Mouse (Mus musculus) neural tube, embryonic 15.5 days (tissue): ENCODE results near the gene Chst2. TPM values are rescaled to one million over a fixed set of nuclear protein-coding genes. Genes with fewer than 3 reads are reported as not detected.

Source experiments
- ATAC-seq: fragments of 200-750 bp; cut with Nextera tagmentation; 2 replicates; pipeline ENCODE4 v1.8.0; 2017; ENCODE audit warnings: mild to moderate bottlenecking, moderate TSS enrichment, moderate library complexity; ENCODE audit not compliant: low FRiP score
- H3K27ac ChIP-seq: fragments of 300-500 bp; sonication (generic); replicated peaks from 2 replicates; pipeline ENCODE4 v1.5.1; 2015; ENCODE audit warnings: mild to moderate bottlenecking, inconsistent platforms
- H3K27me3 ChIP-seq: fragments of 300-500 bp; sonication (generic); replicated peaks from 2 replicates; pipeline ENCODE4 v1.6.1; 2015; ENCODE audit warnings: inconsistent platforms
- H3K36me3 ChIP-seq: fragments of 300-500 bp; sonication (generic); 2 replicates; pipeline ENCODE4 v1.6.1; 2015; ENCODE audit warnings: inconsistent platforms
- H3K4me1 ChIP-seq: fragments of 300-500 bp; sonication (generic); 2 replicates; pipeline ENCODE4 v1.6.1; 2015; ENCODE audit warnings: inconsistent platforms
- H3K4me2 ChIP-seq: fragments of 300-500 bp; sonication (generic); 2 replicates; pipeline ENCODE4 v1.6.1; 2015; ENCODE audit warnings: inconsistent platforms, mild to moderate bottlenecking, moderate library complexity
- H3K4me3 ChIP-seq: fragments of 300-500 bp; sonication (generic); replicated peaks from 2 replicates; pipeline ENCODE4 v1.5.1; 2015; ENCODE audit warnings: mild to moderate bottlenecking, inconsistent platforms
- H3K9ac ChIP-seq: fragments of 300-500 bp; sonication (generic); replicated peaks from 2 replicates; pipeline ENCODE4 v1.6.1; 2015; ENCODE audit warnings: mild to moderate bottlenecking, inconsistent platforms
- H3K9me3 ChIP-seq: fragments of 300-500 bp; sonication (generic); replicated peaks from 2 replicates; pipeline ENCODE4 v1.6.1; 2016; ENCODE audit warnings: inconsistent platforms
- WGBS: fragments of 180-500 bp; shearing (Covaris S2); methylation state at CpG from one replicate; pipeline ENCODE4 v1.1.7; 2015; ENCODE audit warnings: mixed read lengths; 5-methylcytosine and 5-hydroxymethylcytosine counted together
- polyA plus RNA-seq: library from polyadenylated mRNA; unstranded; fragments of >200 nt; fragmentation: Nextera tagmentation; extraction: Ambion mirVana; gene quantifications from 2 replicates; pipeline ENCODE4 v1.2.1, GENCODE M21; 2015

The Chst2 gene
- polyA plus RNA-seq, 1 experiment from 2014 or later, result 15.9 TPM

- Histone ChIP-seq H3K4me3 (peak overlapping the region; percentile 77), H3K36me3 (no peaks in the 10 kb centered on the region), H3K27ac (peak overlapping the region; percentile 85), H3K4me2 (peak overlapping the region; percentile 88), H3K27me3 (no peaks in the 10 kb centered on the region; the same call in 1 of the 2 replicates), H3K9me3 (no peaks in the 10 kb centered on the region), H3K4me1 (peaks cover 28% of the 10 kb centered on the region), H3K9ac (peak overlapping the region; percentile 76)
- under 1% methylated on average over 40 of the region's 72 CpGs for WGBS
- peak; percentile 31 for ATAC-seq
Measured at GRCm38 (mm10) chr9:95405946-95406570, 464 bp downstream of the Chst2 start.

GRCm38 (mm10) chr9:95405511-95405945, 994 bp downstream of the Chst2 start:
- peak; percentile 34 for ATAC-seq
- Histone ChIP-seq H3K27ac (peak overlapping the region; percentile 85), H3K9ac (peak overlapping the region; percentile 76), H3K9me3 (no peaks in the 10 kb centered on the region), H3K4me1 (peaks cover 28% of the 10 kb centered on the region), H3K36me3 (no peaks in the 10 kb centered on the region), H3K4me3 (peak overlapping the region; percentile 77), H3K27me3 (no peaks in the 10 kb centered on the region; the same call in 1 of the 2 replicates), H3K4me2 (peak overlapping the region; percentile 88)
- WGBS, result 1% methylated on average over 30 of the region's 30 CpGs

GRCm38 (mm10) chr9:95404811-95405465, 1.6 kb downstream of the Chst2 start:
- Histone ChIP-seq H3K4me1 (peaks cover 28% of the 10 kb centered on the region), H3K27me3 (no peaks in the 10 kb centered on the region; the same call in 1 of the 2 replicates), H3K36me3 (no peaks in the 10 kb centered on the region), H3K9ac (peak overlapping the region; percentile 76), H3K4me2 (peak overlapping the region; percentile 88), H3K9me3 (no peaks in the 10 kb centered on the region), H3K4me3 (peak overlapping the region; percentile 77), H3K27ac (no peak overlapping the region)
- no peak for ATAC-seq
- 76% methylated on average over 38 of the region's 38 CpGs for WGBS

GRCm38 (mm10) chr9:95401686-95402085, 4.8 kb downstream of the Chst2 start:
- 58% methylated on average over 5 of the region's 5 CpGs for WGBS
- no peaks in the 10 kb centered on the region for H3K36me3 ChIP-seq
- no peaks in the 10 kb centered on the region; the same call in 1 of the 2 replicates for H3K27me3 ChIP-seq
- H3K4me2 ChIP-seq, result no peak overlapping the region
- H3K4me3 ChIP-seq, result no peak overlapping the region
- H3K9ac ChIP-seq, result no peak overlapping the region
- H3K9me3 ChIP-seq, result no peaks in the 10 kb centered on the region
- H3K4me1 ChIP-seq, result peaks cover 21% of the 10 kb centered on the region
- no peak for ATAC-seq
- no peak overlapping the region for H3K27ac ChIP-seq

GRCm38 (mm10) chr9:95392011-95392410, 14.5 kb downstream of the Chst2 start:
- Histone ChIP-seq H3K4me1 (no peaks in the 10 kb centered on the region), H3K9ac (no peak overlapping the region), H3K4me3 (no peak overlapping the region), H3K9me3 (no peaks in the 10 kb centered on the region), H3K4me2 (no peak overlapping the region), H3K27ac (no peak overlapping the region), H3K27me3 (no peaks in the 10 kb centered on the region), H3K36me3 (no peaks in the 10 kb centered on the region)
- WGBS, result 67% methylated on average over 1 of the region's 1 CpGs
- ATAC-seq, result no peak

GRCm38 (mm10) chr9:95389956-95390355, 16.6 kb downstream of the Chst2 start:
- Histone ChIP-seq H3K27me3 (no peaks in the 10 kb centered on the region), H3K9me3 (no peaks in the 10 kb centered on the region), H3K9ac (no peak overlapping the region), H3K4me2 (no peak overlapping the region), H3K4me1 (no peaks in the 10 kb centered on the region), H3K27ac (no peak overlapping the region), H3K4me3 (no peak overlapping the region), H3K36me3 (no peaks in the 10 kb centered on the region)
- no peak for ATAC-seq
- 82% methylated on average over 3 of the region's 3 CpGs for WGBS

- H3K4me1 ChIP-seq, result no peaks in the 10 kb centered on the region
- no peaks in the 10 kb centered on the region for H3K36me3 ChIP-seq
- no peak overlapping the region for H3K4me2 ChIP-seq
- no peak overlapping the region for H3K9ac ChIP-seq
- no peaks in the 10 kb centered on the region for H3K9me3 ChIP-seq
- H3K27ac ChIP-seq, result no peak overlapping the region
- ATAC-seq, result no peak
- WGBS, result 86% methylated on average over 8 of the region's 8 CpGs
- H3K4me3 ChIP-seq, result no peak overlapping the region
- no peaks in the 10 kb centered on the region for H3K27me3 ChIP-seq
Measured at GRCm38 (mm10) chr9:95387881-95388380, 18.6 kb downstream of the Chst2 start.

- Histone ChIP-seq H3K36me3 (no peaks in the 10 kb centered on the region), H3K4me3 (no peak overlapping the region), H3K9ac (no peak overlapping the region), H3K9me3 (no peaks in the 10 kb centered on the region), H3K27ac (no peak overlapping the region), H3K4me1 (no peaks in the 10 kb centered on the region), H3K4me2 (no peak overlapping the region), H3K27me3 (no peaks in the 10 kb centered on the region)
- no peak for ATAC-seq
- 56% methylated on average over 1 of the region's 1 CpGs for WGBS
Measured at GRCm38 (mm10) chr9:95375966-95376365, 30.6 kb downstream of the Chst2 start.

GRCm38 (mm10) chr9:95375336-95375735, 31.2 kb downstream of the Chst2 start:
- Histone ChIP-seq H3K9me3 (no peaks in the 10 kb centered on the region), H3K4me3 (no peak overlapping the region), H3K27ac (no peak overlapping the region), H3K27me3 (no peaks in the 10 kb centered on the region), H3K4me1 (no peaks in the 10 kb centered on the region), H3K36me3 (no peaks in the 10 kb centered on the region), H3K9ac (no peak overlapping the region), H3K4me2 (no peak overlapping the region)
- whole genome bisulfite sequencing, result 85% methylated on average over 8 of the region's 8 CpGs
- no peak for ATAC-seq

- no peak overlapping the region for H3K27ac ChIP-seq
- ATAC-seq, result no peak
- H3K4me1 ChIP-seq, result no peaks in the 10 kb centered on the region
- no peak overlapping the region for H3K4me3 ChIP-seq
- no peak overlapping the region for H3K9ac ChIP-seq
- 97% methylated on average over 1 of the region's 1 CpGs for WGBS
- H3K36me3 ChIP-seq, result no peaks in the 10 kb centered on the region
- H3K9me3 ChIP-seq, result no peaks in the 10 kb centered on the region
- no peaks in the 10 kb centered on the region for H3K27me3 ChIP-seq
- H3K4me2 ChIP-seq, result no peak overlapping the region
Measured at GRCm38 (mm10) chr9:95373741-95374140, 32.8 kb downstream of the Chst2 start.

GRCm38 (mm10) chr9:95365882-95366281, 40.6 kb downstream of the Chst2 start:
- ATAC-seq, result no peak
- no peak overlapping the region for H3K4me2 ChIP-seq
- H3K27ac ChIP-seq, result no peak overlapping the region
- WGBS, result 91% methylated on average over 3 of the region's 3 CpGs
- H3K36me3 ChIP-seq, result no peaks in the 10 kb centered on the region
- no peak overlapping the region for H3K4me3 ChIP-seq
- no peaks in the 10 kb centered on the region for H3K9me3 ChIP-seq
- no peak overlapping the region for H3K9ac ChIP-seq
- no peaks in the 10 kb centered on the region for H3K27me3 ChIP-seq
- no peaks in the 10 kb centered on the region for H3K4me1 ChIP-seq

- Histone ChIP-seq H3K4me3 (no peak overlapping the region), H3K4me1 (no peaks in the 10 kb centered on the region), H3K36me3 (no peaks in the 10 kb centered on the region), H3K9ac (no peak overlapping the region), H3K4me2 (no peak overlapping the region), H3K9me3 (no peaks in the 10 kb centered on the region), H3K27ac (no peak overlapping the region), H3K27me3 (no peaks in the 10 kb centered on the region)
- no peak for ATAC-seq
- WGBS, result 94% methylated on average over 5 of the region's 5 CpGs
Measured at GRCm38 (mm10) chr9:95353829-95354391, 52.6 kb downstream of the Chst2 start.
